Mouse (Mus musculus): ENCODE results near the gene Xxylt1. TPM values are rescaled to one million over a fixed set of nuclear protein-coding genes. Genes with fewer than 3 reads are reported as not detected.

The Xxylt1 gene
- polyA plus RNA-seq, 1 experiment from 2014 or later, result 11.3 TPM

DNA sequence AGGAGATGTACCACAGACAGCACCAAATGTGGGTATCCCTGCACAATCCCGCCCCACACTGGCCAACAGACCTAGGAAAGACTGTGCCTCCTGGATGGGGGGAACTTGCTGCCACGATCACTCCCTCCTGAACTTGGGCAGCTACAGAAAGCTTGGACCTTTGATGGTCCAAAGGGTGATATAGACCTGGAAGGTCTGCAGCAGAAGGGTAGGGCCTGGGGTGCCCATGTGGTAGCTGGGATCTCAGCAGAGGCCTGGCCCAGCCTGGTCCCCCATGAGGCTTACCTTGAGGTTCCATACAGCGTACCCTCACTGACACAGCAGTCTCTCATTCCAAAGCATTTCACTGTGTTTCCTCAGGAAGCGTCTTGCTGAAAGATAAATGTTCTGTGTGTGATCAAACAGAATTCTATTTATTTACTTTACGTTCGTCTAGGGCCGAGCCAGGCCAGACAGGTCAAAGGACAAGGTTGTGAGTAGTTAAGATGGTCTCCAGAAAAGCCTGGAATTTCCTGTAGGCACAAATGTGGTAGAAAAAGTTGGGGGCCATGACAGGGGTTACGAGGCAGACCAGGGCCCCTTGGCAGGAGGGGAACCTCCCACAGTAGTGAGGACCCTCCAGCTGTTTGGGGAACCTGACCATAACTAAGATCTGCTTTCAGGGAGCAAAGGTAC is 153.0 kb downstream of the Xxylt1 start:
- H3K9ac ChIP-seq (ENCODE audit: low read depth, low read length), result no peak overlapping the region
- H3K27me3 ChIP-seq (ENCODE audit: control insufficient read depth, insufficient read depth, low read length), result no peaks in the 10 kb centered on the region
- H3K27ac ChIP-seq (ENCODE audit: low read depth, low read length), result no peak overlapping the region
- no peaks in the 10 kb centered on the region for H3K9me3 ChIP-seq (ENCODE audit: control insufficient read depth, low read length)
- no peaks in the 10 kb centered on the region for H3K36me3 ChIP-seq (ENCODE audit: control insufficient read depth, insufficient read depth, low read length)
- no peak for ATAC-seq (ENCODE audit: low FRiP score)
- H3K4me3 ChIP-seq (ENCODE audit: low read depth, low read length), result no peak overlapping the region
- H3K4me2 ChIP-seq (replicated peaks; ENCODE audit: low read depth, low read length), result no peak overlapping the region
- DNase-seq (ENCODE audit: low spot score), result no peak
- no peaks in the 10 kb centered on the region for H3K4me1 ChIP-seq (replicated peaks; ENCODE audit: control insufficient read depth, insufficient read depth, low read length)
- WGBS, result 77% methylated on average over 8 of the region's 8 CpGs

- Histone ChIP-seq H3K4me3 (ENCODE audit: low read depth, low read length) (no peak overlapping the region), H3K9ac (ENCODE audit: low read depth, low read length) (no peak overlapping the region), H3K36me3 (ENCODE audit: control insufficient read depth, insufficient read depth, low read length) (no peaks in the 10 kb centered on the region), H3K27ac (ENCODE audit: low read depth, low read length) (no peak overlapping the region), H3K4me2 (replicated peaks; ENCODE audit: low read depth, low read length) (no peak overlapping the region), H3K4me1 (replicated peaks; ENCODE audit: control insufficient read depth, insufficient read depth, low read length) (no peaks in the 10 kb centered on the region), H3K9me3 (ENCODE audit: control insufficient read depth, low read length) (no peaks in the 10 kb centered on the region), H3K27me3 (ENCODE audit: control insufficient read depth, insufficient read depth, low read length) (no peaks in the 10 kb centered on the region)
- WGBS, result 78% methylated on average over 4 of the region's 4 CpGs
- ATAC-seq (ENCODE audit: low FRiP score) (no peak), DNase-seq (ENCODE audit: low spot score) (no peak)
These were observed 155.7 kb downstream of the Xxylt1 start for GRCm38 (mm10) chr16:30925496-30925895.

GRCm38 (mm10) chr16:30923899-30924298 is 157.3 kb downstream of the Xxylt1 start:
- Histone ChIP-seq H3K36me3 (ENCODE audit: control insufficient read depth, insufficient read depth, low read length) (no peaks in the 10 kb centered on the region), H3K9me3 (ENCODE audit: control insufficient read depth, low read length) (no peaks in the 10 kb centered on the region), H3K9ac (ENCODE audit: low read depth, low read length) (no peak overlapping the region), H3K4me2 (replicated peaks; ENCODE audit: low read depth, low read length) (no peak overlapping the region), H3K4me3 (ENCODE audit: low read depth, low read length) (no peak overlapping the region), H3K27me3 (ENCODE audit: control insufficient read depth, insufficient read depth, low read length) (no peaks in the 10 kb centered on the region), H3K27ac (ENCODE audit: low read depth, low read length) (no peak overlapping the region), H3K4me1 (replicated peaks; ENCODE audit: control insufficient read depth, insufficient read depth, low read length) (no peaks in the 10 kb centered on the region)
- DNase-seq (ENCODE audit: low spot score), result no peak
- no peak for ATAC-seq (ENCODE audit: low FRiP score)
- 69% methylated on average over 7 of the region's 7 CpGs for WGBS

- WGBS, result 62% methylated on average over 1 of the region's 1 CpGs
- H3K9ac ChIP-seq (ENCODE audit: low read depth, low read length), result no peak overlapping the region
- DNase-seq (ENCODE audit: low spot score) (no peak), ATAC-seq (ENCODE audit: low FRiP score) (no peak)
- H3K4me1 ChIP-seq (replicated peaks; ENCODE audit: control insufficient read depth, insufficient read depth, low read length), result no peaks in the 10 kb centered on the region
- no peaks in the 10 kb centered on the region for H3K9me3 ChIP-seq (ENCODE audit: control insufficient read depth, low read length)
- no peak overlapping the region for H3K4me3 ChIP-seq (ENCODE audit: low read depth, low read length)
- no peak overlapping the region for H3K4me2 ChIP-seq (replicated peaks; ENCODE audit: low read depth, low read length)
- H3K27me3 ChIP-seq (ENCODE audit: control insufficient read depth, insufficient read depth, low read length), result no peaks in the 10 kb centered on the region
- H3K36me3 ChIP-seq (ENCODE audit: control insufficient read depth, insufficient read depth, low read length), result no peaks in the 10 kb centered on the region
- no peak overlapping the region for H3K27ac ChIP-seq (ENCODE audit: low read depth, low read length)
These were observed 158.7 kb downstream of the Xxylt1 start for GRCm38 (mm10) chr16:30922548-30922947.

DNA sequence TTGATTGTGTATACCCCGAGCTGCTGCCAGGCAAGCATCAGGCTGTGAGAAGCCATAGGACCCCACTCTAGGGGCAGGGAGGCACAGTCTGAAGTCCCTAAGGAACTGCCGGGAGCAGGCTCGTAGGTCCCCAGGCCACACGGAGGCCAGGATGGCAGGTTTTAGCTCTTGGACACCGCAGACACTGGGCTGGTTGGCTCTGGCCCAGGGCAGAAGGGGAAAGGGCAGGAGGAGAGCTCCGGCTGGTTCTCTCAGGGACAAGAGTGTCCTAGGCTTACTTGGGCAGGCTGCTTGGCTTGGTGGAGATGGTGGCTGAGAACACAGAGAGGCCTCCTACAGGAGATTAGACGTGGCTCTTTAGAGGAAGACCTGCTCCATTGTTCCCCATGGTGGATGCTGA is 162.4 kb downstream of the Xxylt1 start:
- DNase-seq (ENCODE audit: low spot score) (no peak), ATAC-seq (ENCODE audit: low FRiP score) (no peak)
- Histone ChIP-seq H3K27ac (ENCODE audit: low read depth, low read length) (no peak overlapping the region), H3K9me3 (ENCODE audit: control insufficient read depth, low read length) (no peaks in the 10 kb centered on the region), H3K4me2 (replicated peaks; ENCODE audit: low read depth, low read length) (no peak overlapping the region), H3K27me3 (ENCODE audit: control insufficient read depth, insufficient read depth, low read length) (no peaks in the 10 kb centered on the region), H3K9ac (ENCODE audit: low read depth, low read length) (no peak overlapping the region), H3K36me3 (ENCODE audit: control insufficient read depth, insufficient read depth, low read length) (no peaks in the 10 kb centered on the region), H3K4me1 (replicated peaks; ENCODE audit: control insufficient read depth, insufficient read depth, low read length) (no peaks in the 10 kb centered on the region), H3K4me3 (ENCODE audit: low read depth, low read length) (no peak overlapping the region)
- 94% methylated on average over 7 of the region's 7 CpGs for WGBS

DNA sequence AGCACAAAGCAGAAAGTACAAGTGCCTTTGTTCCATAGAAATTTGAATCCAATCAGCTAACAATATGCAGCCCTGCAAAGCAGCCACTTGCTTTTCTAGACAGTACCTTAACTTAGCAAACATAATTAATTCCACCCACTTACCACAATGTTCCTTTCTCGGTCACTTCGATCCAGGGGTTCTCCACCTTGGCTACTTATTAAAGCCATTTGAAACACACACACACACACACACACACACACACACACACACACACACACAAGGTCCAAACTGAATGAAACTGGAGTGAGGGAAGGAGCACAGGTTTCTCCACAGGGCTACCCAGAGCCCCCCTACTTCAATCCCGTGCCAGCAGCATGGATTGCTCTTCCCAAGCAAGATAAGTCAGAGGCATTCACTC is 164.3 kb downstream of the Xxylt1 start:
- H3K27me3 ChIP-seq (ENCODE audit: control insufficient read depth, insufficient read depth, low read length), result no peaks in the 10 kb centered on the region
- no peak overlapping the region for H3K4me3 ChIP-seq (ENCODE audit: low read depth, low read length)
- ATAC-seq (ENCODE audit: low FRiP score) (no peak), DNase-seq (ENCODE audit: low spot score) (no peak)
- no peaks in the 10 kb centered on the region for H3K9me3 ChIP-seq (ENCODE audit: control insufficient read depth, low read length)
- no peak overlapping the region for H3K27ac ChIP-seq (ENCODE audit: low read depth, low read length)
- H3K36me3 ChIP-seq (ENCODE audit: control insufficient read depth, insufficient read depth, low read length), result no peaks in the 10 kb centered on the region
- no peak overlapping the region for H3K9ac ChIP-seq (ENCODE audit: low read depth, low read length)
- H3K4me1 ChIP-seq (replicated peaks; ENCODE audit: control insufficient read depth, insufficient read depth, low read length), result no peaks in the 10 kb centered on the region
- no peak overlapping the region for H3K4me2 ChIP-seq (replicated peaks; ENCODE audit: low read depth, low read length)
- WGBS, result 89% methylated on average over 3 of the region's 3 CpGs

- no peak overlapping the region for H3K4me2 ChIP-seq (replicated peaks; ENCODE audit: low read depth, low read length)
- H3K27me3 ChIP-seq (ENCODE audit: control insufficient read depth, insufficient read depth, low read length), result no peaks in the 10 kb centered on the region
- H3K9me3 ChIP-seq (ENCODE audit: control insufficient read depth, low read length), result no peaks in the 10 kb centered on the region
- 89% methylated on average over 14 of the region's 14 CpGs for WGBS
- ATAC-seq (ENCODE audit: low FRiP score) (no peak), DNase-seq (ENCODE audit: low spot score) (no peak)
- H3K9ac ChIP-seq (ENCODE audit: low read depth, low read length), result no peak overlapping the region
- no peaks in the 10 kb centered on the region for H3K4me1 ChIP-seq (replicated peaks; ENCODE audit: control insufficient read depth, insufficient read depth, low read length)
- no peak overlapping the region for H3K27ac ChIP-seq (ENCODE audit: low read depth, low read length)
- no peaks in the 10 kb centered on the region for H3K36me3 ChIP-seq (ENCODE audit: control insufficient read depth, insufficient read depth, low read length)
- H3K4me3 ChIP-seq (ENCODE audit: low read depth, low read length), result no peak overlapping the region
These were observed 165.5 kb downstream of the Xxylt1 start for GRCm38 (mm10) chr16:30915611-30916220.

Other genes starting within 250 kb of the Xxylt1 start
- gene Acap2, start 119.8 kb upstream of the Xxylt1 start, polyA plus RNA-seq (2014; fragmentation: Nextera tagmentation; extraction: Ambion mirVana), result 22.9 and 23.4 TPM in 2 replicates
- 99.3 and 107 TPM in 2 replicates for gene Ppp1r2, start 193.8 kb upstream of the Xxylt1 start, polyA plus RNA-seq (2014; fragmentation: Nextera tagmentation; extraction: Ambion mirVana)
- gene Apod, start 233.4 kb upstream of the Xxylt1 start, polyA plus RNA-seq (2014; fragmentation: Nextera tagmentation; extraction: Ambion mirVana), result 51.1 and 68.0 TPM in 2 replicates